Mouse (Mus musculus) C2C12 (cell line): ENCODE data around the gene Slc4a4.

Experiments
- CEBPB ChIP-seq: IDR thresholded peaks from one replicate; pipeline ENCODE4 v1.6.1; 2011; ENCODE audit warnings: low read depth, mild to moderate bottlenecking, control low read depth, moderate library complexity
- CTCF ChIP-seq: IDR thresholded peaks from one replicate; pipeline ENCODE4 v1.5.1; 2011; ENCODE audit not compliant: control insufficient read depth, insufficient read depth, insufficient read length
- MAX ChIP-seq: IDR thresholded peaks from one replicate; pipeline ENCODE4 v1.6.1; 2011; ENCODE audit warnings: mild to moderate bottlenecking, control low read depth
- MYOD1 ChIP-seq: IDR thresholded peaks from one replicate; pipeline ENCODE4 v1.6.1; 2011; ENCODE audit warnings: low read depth; ENCODE audit not compliant: control insufficient read depth, insufficient read length
- MYOG ChIP-seq: IDR thresholded peaks from one replicate; pipeline ENCODE4 v1.6.1; 2011; ENCODE audit not compliant: control insufficient read depth, insufficient read length; ENCODE audit errors: extremely low read depth
- USF1 ChIP-seq: IDR thresholded peaks from one replicate; pipeline ENCODE4 v1.6.1; 2011; ENCODE audit warnings: low read depth, mild to moderate bottlenecking, control low read depth, moderate library complexity

GRCm38 (mm10) chr5:89056370-89056769 lies 169.8 kb downstream of the Slc4a4 start:
- TF ChIP-seq CTCF (no peak), MYOG (no peak), MAX (no peak), USF1 (no peak), CEBPB (no peak), MYOD1 (no peak)
